Mouse (Mus musculus) lung, embryonic 15.5 days (tissue): ENCODE data around the gene Upf3a. TPM values are rescaled to one million over a fixed set of nuclear protein-coding genes. Genes with fewer than 3 reads are reported as not detected.
"Not testable (repeated sequence)": the region's sequence is repeated elsewhere in the genome, so short reads cannot be mapped to it uniquely, and the experiment has no call there.

ENCODE experiments used
- ATAC-seq: fragments of 200-750 bp; cut with Nextera tagmentation; 2 replicates; pipeline ENCODE4 v1.8.0; 2017; ENCODE audit warnings: moderate number of reproducible peaks, borderline replicate concordance; ENCODE audit not compliant: low FRiP score, low TSS enrichment; ENCODE audit errors: extremely low read depth
- H3K27ac ChIP-seq: fragments of 300-500 bp; sonication (generic); 2 replicates; pipeline ENCODE4 v1.5.1; 2015; ENCODE audit warnings: moderate library complexity, mild to moderate bottlenecking, inconsistent platforms
- H3K27me3 ChIP-seq: fragments of 300-500 bp; sonication (generic); 2 replicates; pipeline ENCODE4 v1.6.1; 2015; ENCODE audit warnings: inconsistent platforms
- H3K36me3 ChIP-seq: fragments of 300-500 bp; sonication (generic); 2 replicates; pipeline ENCODE4 v1.6.1; 2015; ENCODE audit warnings: inconsistent platforms
- H3K4me1 ChIP-seq: fragments of 300-500 bp; sonication (generic); 2 replicates; pipeline ENCODE4 v1.6.1; 2015; ENCODE audit warnings: inconsistent platforms
- H3K4me2 ChIP-seq: fragments of 300-500 bp; sonication (generic); 2 replicates; pipeline ENCODE4 v1.6.1; 2015; ENCODE audit warnings: inconsistent platforms, mild to moderate bottlenecking, moderate library complexity
- H3K4me3 ChIP-seq: fragments of 300-500 bp; sonication (generic); 2 replicates; pipeline ENCODE4 v1.5.1; 2015; ENCODE audit warnings: mild to moderate bottlenecking, inconsistent platforms
- H3K9ac ChIP-seq: fragments of 300-500 bp; sonication (generic); 2 replicates; pipeline ENCODE4 v1.6.1; 2015; ENCODE audit warnings: inconsistent platforms
- H3K9me3 ChIP-seq: fragments of 300-500 bp; sonication (generic); 2 replicates; pipeline ENCODE4 v1.6.1; 2016; ENCODE audit warnings: inconsistent platforms
- WGBS: fragments of 180-500 bp; shearing (Covaris S2); methylation state at CpG from one replicate; pipeline ENCODE4 v1.1.7; 2015; 5-methylcytosine and 5-hydroxymethylcytosine counted together
- polyA plus RNA-seq: library from polyadenylated mRNA; unstranded; fragments of >200 nt; fragmentation: Nextera tagmentation; extraction: Ambion mirVana; gene quantifications from 2 replicates; pipeline ENCODE4 v1.2.1, GENCODE M21; 2015

The Upf3a gene
- 41.9 and 45.4 TPM in 2 replicates for polyA plus RNA-seq

- Histone ChIP-seq H3K4me2 (peak within 1 kb of the TSS; percentile 84), H3K36me3 (peaks cover 34% of the 10 kb centered on the region), H3K27me3 (no peaks in the 10 kb centered on the region), H3K9me3 (no peaks in the 10 kb centered on the region), H3K9ac (peak within 1 kb of the TSS; percentile 98), H3K4me1 (peaks cover 18% of the 10 kb centered on the region), H3K27ac (peak within 1 kb of the TSS; percentile 99), H3K4me3 (peak within 1 kb of the TSS; percentile 86)
- peak; percentile 93 for ATAC-seq
- under 1% methylated on average over 47 of the region's 47 CpGs for WGBS
Observed at GRCm38 (mm10) chr8:13785250-13785763, at the start of gene Upf3a. Gene Upf3a, plus strand, starts transcription at chr8:13785615.

GRCm38 (mm10) chr8:13740323-13740770, 45.1 kb upstream of the Upf3a start:
- Histone ChIP-seq H3K4me1 (peaks cover 12% of the 10 kb centered on the region; the same call in 1 of the 2 replicates), H3K36me3 (no peaks in the 10 kb centered on the region), H3K9ac (no peak overlapping the region), H3K27me3 (no peaks in the 10 kb centered on the region), H3K4me2 (no peak overlapping the region), H3K4me3 (no peak overlapping the region), H3K9me3 (no peaks in the 10 kb centered on the region), H3K27ac (peak overlapping the region; percentile 73)
- ATAC-seq: peak; percentile 92
- WGBS: 15% methylated on average over 6 of the region's 6 CpGs

DNA sequence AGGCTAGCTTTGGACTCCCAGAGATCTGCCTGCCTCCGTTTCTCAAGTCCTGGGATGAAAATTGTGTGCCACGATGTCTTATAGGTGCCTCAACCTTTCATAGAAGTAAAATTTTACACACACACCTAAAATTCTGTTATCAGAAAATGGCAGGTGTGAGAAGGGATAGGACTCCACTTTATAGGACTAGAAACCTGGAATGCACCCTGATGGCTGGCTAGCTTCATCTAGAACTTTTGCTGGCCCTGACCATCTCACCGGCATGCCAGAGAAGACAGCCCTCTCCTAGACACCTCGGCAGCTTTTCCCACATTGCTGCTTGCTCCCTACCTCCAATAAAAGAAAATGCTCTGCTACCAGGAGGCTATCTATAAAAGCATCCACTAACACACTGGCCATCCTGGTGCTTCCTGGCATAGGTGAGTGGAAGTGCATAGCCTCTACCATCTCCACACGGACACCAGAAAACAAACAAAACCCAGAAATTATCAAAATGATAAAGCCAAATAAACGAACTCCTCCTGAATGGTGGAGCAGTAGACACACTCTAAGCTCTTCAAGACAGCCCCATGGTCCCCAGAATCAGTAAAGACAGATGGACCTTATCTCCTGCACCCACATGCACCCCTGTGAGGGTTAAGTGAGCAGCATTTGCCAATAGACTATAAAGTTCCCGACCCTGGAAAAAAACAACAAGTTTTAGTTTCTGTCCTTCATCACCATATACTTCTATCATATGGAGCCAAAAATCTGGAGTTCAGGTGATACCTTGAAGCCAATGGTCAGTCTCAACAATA, 44.4 kb upstream of the Upf3a start:
- Histone ChIP-seq H3K9me3 (no peaks in the 10 kb centered on the region), H3K9ac (no peak overlapping the region), H3K27ac (peak overlapping the region; percentile 73), H3K4me2 (no peak overlapping the region), H3K4me1 (peaks cover 12% of the 10 kb centered on the region; the same call in 1 of the 2 replicates), H3K27me3 (no peaks in the 10 kb centered on the region), H3K36me3 (no peaks in the 10 kb centered on the region), H3K4me3 (no peak overlapping the region)
- WGBS: 58% methylated on average over 7 of the region's 7 CpGs
- no peak for ATAC-seq

DNA sequence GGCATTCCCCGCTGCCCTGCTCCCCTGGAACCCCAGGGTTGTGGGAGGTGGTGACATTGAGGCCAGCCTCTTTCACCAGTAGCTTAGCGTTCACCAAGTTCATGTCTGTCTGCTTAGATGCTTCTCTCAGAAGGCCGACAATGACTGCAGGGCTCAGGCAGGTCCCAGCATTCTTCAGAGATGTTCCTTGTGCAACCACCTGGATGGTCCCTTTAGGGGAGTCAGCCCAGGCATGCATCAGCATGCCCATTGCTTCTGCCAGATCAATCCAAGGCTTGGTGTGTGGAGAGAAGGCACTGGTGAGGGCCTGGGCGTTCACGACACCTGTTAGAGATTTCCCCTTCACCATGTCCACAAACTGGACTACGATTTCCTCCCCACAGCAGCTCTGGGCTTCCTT, 39.2 kb upstream of the Upf3a start:
- H3K27me3 ChIP-seq, H3K9ac ChIP-seq, H3K4me1 ChIP-seq, H3K9me3 ChIP-seq, H3K4me2 ChIP-seq, H3K4me3 ChIP-seq, H3K27ac ChIP-seq, H3K36me3 ChIP-seq, ATAC-seq: not testable (repeated sequence)
- 94% methylated on average over 6 of the region's 6 CpGs for WGBS

DNA sequence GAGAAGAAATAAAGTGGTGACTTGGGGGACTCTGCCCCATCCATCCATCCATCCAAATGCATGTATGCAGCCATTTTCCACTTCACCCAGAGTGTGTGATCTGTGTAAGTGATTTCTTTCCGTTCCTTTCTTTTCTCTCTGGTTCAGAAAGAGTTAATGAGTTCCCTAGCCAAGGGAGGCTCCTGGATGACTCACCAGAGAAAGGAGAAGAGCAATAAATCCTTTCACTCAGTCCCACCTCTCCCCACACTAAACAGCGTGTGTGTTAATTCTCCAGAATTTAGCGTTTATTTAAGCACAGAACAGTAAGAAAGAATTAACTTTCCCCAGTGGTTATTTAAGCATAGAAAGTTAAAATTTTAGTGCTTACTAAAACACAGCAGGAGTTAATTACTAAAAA, 37.8 kb upstream of the Upf3a start:
- Histone ChIP-seq H3K9me3 (no peaks in the 10 kb centered on the region), H3K4me2 (no peak overlapping the region), H3K9ac (no peak overlapping the region), H3K27me3 (no peaks in the 10 kb centered on the region), H3K27ac (no peak overlapping the region), H3K4me3 (no peak overlapping the region), H3K36me3 (no peaks in the 10 kb centered on the region), H3K4me1 (no peaks in the 10 kb centered on the region)
- WGBS: 12% methylated on average over 3 of the region's 3 CpGs
- no peak for ATAC-seq

GRCm38 (mm10) chr8:13753680-13754079, 31.7 kb upstream of the Upf3a start:
- H3K36me3 ChIP-seq: no peaks in the 10 kb centered on the region
- no peak overlapping the region for H3K9ac ChIP-seq
- H3K4me1 ChIP-seq: peaks cover 23% of the 10 kb centered on the region
- H3K27me3 ChIP-seq: no peaks in the 10 kb centered on the region
- no peaks in the 10 kb centered on the region for H3K9me3 ChIP-seq
- 27% methylated on average over 2 of the region's 2 CpGs for WGBS
- H3K27ac ChIP-seq: no peak overlapping the region
- no peak overlapping the region for H3K4me3 ChIP-seq
- no peak overlapping the region for H3K4me2 ChIP-seq
- no peak for ATAC-seq

DNA sequence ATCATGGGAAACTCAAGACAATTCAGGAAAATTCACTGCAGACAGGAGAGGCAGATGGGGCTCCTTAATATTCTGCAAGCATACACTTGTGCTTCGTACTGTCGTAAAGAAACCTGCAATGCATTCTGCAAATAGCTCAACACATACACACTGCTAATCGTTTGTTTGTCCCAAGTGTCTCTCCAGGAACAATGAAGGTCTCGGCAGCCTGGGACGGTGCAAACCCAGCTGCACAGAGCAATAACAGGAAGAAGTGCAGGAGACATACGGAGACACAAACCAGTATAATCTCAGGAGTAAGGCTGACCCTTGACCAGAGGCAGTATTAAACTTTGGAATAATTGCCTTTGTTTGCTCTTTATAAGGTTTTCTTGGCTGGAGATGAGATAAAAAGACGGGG, 28.9 kb upstream of the Upf3a start:
- Histone ChIP-seq H3K36me3 (peaks cover 8% of the 10 kb centered on the region), H3K4me3 (peak overlapping the region; percentile 98), H3K27me3 (no peaks in the 10 kb centered on the region), H3K27ac (peak overlapping the region; percentile 91), H3K4me1 (peaks cover 33% of the 10 kb centered on the region), H3K9me3 (no peaks in the 10 kb centered on the region), H3K4me2 (peak overlapping the region; percentile 79), H3K9ac (no peak overlapping the region)
- WGBS: 27% methylated on average over 7 of the region's 7 CpGs
- peak; percentile 49; the same call in 1 of the 2 replicates for ATAC-seq

DNA sequence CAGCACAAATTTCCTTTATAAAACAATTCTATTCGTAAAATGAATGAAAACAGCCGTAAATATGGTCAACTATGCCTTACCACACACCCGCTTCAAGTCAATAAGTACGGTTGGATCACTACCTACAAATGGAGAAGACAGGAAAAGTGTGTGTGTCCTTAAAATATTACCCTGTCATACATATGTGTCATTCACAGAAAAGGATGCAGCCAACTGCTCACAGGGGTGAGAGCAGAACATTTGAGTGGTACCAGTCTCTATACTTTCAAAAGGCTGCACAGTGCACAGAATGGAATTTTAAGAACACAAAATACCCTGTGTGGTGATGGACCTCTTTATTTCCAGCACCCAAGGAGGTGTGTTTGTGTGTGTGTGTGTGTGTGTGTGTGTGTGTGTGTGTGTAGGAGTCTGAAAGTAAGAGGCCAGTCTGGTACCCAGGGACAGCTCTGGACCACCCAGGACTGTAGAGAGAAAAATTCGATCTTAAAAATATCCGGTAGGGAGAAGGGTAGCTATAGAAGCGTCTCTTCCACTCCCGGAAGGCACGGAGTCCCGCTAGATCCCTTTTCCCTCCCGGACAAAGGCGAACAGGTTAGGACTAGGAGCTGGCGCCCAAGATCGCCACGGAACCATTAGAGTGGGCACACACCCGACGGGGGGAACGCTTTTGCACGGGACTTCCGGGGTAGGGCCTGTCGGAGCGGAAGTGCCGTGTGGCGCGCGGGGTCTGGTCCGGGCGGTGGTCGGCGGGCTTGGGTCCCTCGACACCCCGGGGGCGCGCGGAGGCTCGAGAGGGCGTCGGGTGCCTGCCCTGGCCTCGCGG, 28.2 kb upstream of the Upf3a start, which contains the start of gene Cdc16:
Cdc16 (plus strand) TSS at position 695 of the 823 bp plus-strand sequence.
- peak; percentile 87 for ATAC-seq
- H3K9ac ChIP-seq: peak within 1 kb of the TSS; percentile 94
- WGBS: 4% methylated on average over 40 of the region's 40 CpGs
- H3K9me3 ChIP-seq: no peaks in the 10 kb centered on the region
- peak within 1 kb of the TSS; percentile 91 for H3K27ac ChIP-seq
- H3K4me1 ChIP-seq: peaks cover 33% of the 10 kb centered on the region
- peaks cover 13% of the 10 kb centered on the region for H3K36me3 ChIP-seq
- peak within 1 kb of the TSS; percentile 98 for H3K4me3 ChIP-seq
- no peaks in the 10 kb centered on the region for H3K27me3 ChIP-seq
- H3K4me2 ChIP-seq: peak within 1 kb of the TSS; percentile 79

- Histone ChIP-seq H3K9me3 (no peaks in the 10 kb centered on the region), H3K36me3 (peaks cover 21% of the 10 kb centered on the region), H3K4me1 (peaks cover 33% of the 10 kb centered on the region), H3K4me3 (peak overlapping the region; percentile 98), H3K27ac (peak overlapping the region; percentile 91), H3K9ac (peak overlapping the region; percentile 94), H3K27me3 (no peaks in the 10 kb centered on the region), H3K4me2 (peak overlapping the region; percentile 79)
- peak; percentile 41 for ATAC-seq
- 2% methylated on average over 38 of the region's 38 CpGs for WGBS
Observed at GRCm38 (mm10) chr8:13757805-13758727, 27.3 kb upstream of the Upf3a start.

DNA sequence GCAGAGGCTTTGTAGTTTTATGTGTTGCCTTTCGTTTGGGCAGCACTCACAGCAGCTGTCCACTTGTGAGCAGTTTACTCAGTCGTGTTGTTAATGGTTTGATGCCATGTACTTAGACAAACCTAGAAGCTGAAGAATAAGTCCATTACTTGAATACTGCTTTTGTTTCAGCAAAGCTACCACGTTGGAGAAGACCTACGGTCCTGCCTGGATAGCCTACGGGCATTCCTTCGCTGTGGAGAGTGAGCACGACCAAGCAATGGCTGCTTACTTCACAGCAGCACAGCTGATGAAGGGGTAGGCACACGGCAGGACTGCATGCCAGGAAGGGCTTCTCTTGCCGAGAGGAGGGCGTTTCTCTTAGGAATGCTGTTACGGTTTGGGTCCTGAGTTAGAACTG, 16.2 kb upstream of the Upf3a start:
- Histone ChIP-seq H3K4me2 (no peak overlapping the region), H3K9ac (no peak overlapping the region), H3K4me1 (no peaks in the 10 kb centered on the region), H3K27me3 (no peaks in the 10 kb centered on the region), H3K4me3 (no peak overlapping the region), H3K36me3 (peaks cover 90% of the 10 kb centered on the region), H3K9me3 (no peaks in the 10 kb centered on the region), H3K27ac (no peak overlapping the region)
- 85% methylated on average over 11 of the region's 11 CpGs for WGBS
- no peak for ATAC-seq

DNA sequence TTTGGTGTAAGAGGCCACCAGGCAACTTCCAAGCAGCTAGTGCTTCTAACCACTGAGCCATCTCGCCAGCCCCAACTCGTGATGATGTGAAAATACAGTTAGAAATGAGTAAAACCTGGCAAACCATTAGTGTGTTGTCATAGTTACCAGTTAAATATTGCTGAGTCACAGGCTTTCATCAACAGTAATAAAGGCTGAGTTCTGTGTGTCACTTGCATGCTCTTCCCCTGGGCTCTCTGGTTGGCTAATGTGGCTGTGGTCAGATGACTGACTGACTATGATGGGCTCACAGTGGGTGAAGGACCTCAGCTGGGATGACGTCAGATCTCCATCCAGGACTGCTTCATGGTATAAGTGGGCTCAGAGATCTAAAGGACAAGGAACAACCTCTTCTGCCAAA, 4.9 kb upstream of the Upf3a start:
- Histone ChIP-seq H3K27ac (no peak overlapping the region), H3K9ac (no peak overlapping the region), H3K4me2 (no peak overlapping the region), H3K9me3 (no peaks in the 10 kb centered on the region), H3K36me3 (peaks cover 62% of the 10 kb centered on the region), H3K4me1 (peaks cover 10% of the 10 kb centered on the region), H3K27me3 (no peaks in the 10 kb centered on the region), H3K4me3 (no peak overlapping the region)
- 74% methylated on average over 3 of the region's 3 CpGs for WGBS
- ATAC-seq: no peak
